Mouse (Mus musculus) liver, embryonic 13.5 days (tissue): ENCODE measurements around the gene Carns1. TPM values are rescaled to one million over a fixed set of nuclear protein-coding genes. Genes with fewer than 3 reads are reported as not detected.

Source experiments
- ATAC-seq: fragments of 200-750 bp; cut with Nextera tagmentation; 2 replicates; pipeline ENCODE4 v1.8.0; 2017; ENCODE audit warnings: low read depth, mild to moderate bottlenecking, moderate number of reproducible peaks, moderate library complexity
- DNase-seq: peaks from one replicate; pipeline ENCODE4 v3.0.0; 2022
- H3K27ac ChIP-seq: fragments of 300-500 bp; sonication (generic); 2 replicates; pipeline ENCODE4 v1.5.1; 2015; ENCODE audit warnings: moderate library complexity, mild to moderate bottlenecking, inconsistent platforms
- H3K27me3 ChIP-seq: fragments of 300-500 bp; sonication (generic); 2 replicates; pipeline ENCODE4 v1.6.1; 2015; ENCODE audit warnings: mild to moderate bottlenecking, inconsistent platforms
- H3K36me3 ChIP-seq: fragments of 300-500 bp; sonication (generic); 2 replicates; pipeline ENCODE4 v1.6.1; 2015; ENCODE audit warnings: mild to moderate bottlenecking, inconsistent platforms
- H3K4me1 ChIP-seq: fragments of 300-500 bp; sonication (generic); replicated peaks from 2 replicates; pipeline ENCODE4 v1.6.1; 2015; ENCODE audit warnings: inconsistent platforms
- H3K4me2 ChIP-seq: fragments of 300-500 bp; sonication (generic); 2 replicates; pipeline ENCODE4 v1.6.1; 2015; ENCODE audit warnings: inconsistent platforms, mild to moderate bottlenecking, moderate library complexity
- H3K4me3 ChIP-seq: fragments of 300-500 bp; sonication (generic); replicated peaks from 2 replicates; pipeline ENCODE4 v1.5.1; 2015; ENCODE audit warnings: mild to moderate bottlenecking, inconsistent platforms
- H3K9ac ChIP-seq: fragments of 300-500 bp; sonication (generic); 2 replicates; pipeline ENCODE4 v1.6.1; 2015; ENCODE audit warnings: mild to moderate bottlenecking, inconsistent platforms
- H3K9me3 ChIP-seq: fragments of 300-500 bp; sonication (generic); replicated peaks from 2 replicates; pipeline ENCODE4 v1.6.1; 2016; ENCODE audit warnings: inconsistent platforms
- WGBS: fragments of 180-500 bp; shearing (Covaris S2); methylation state at CpG from one replicate; pipeline ENCODE4 v1.1.7; 2015; ENCODE audit not compliant: insufficient replicate concordance; 5-methylcytosine and 5-hydroxymethylcytosine counted together
- polyA plus RNA-seq: library from polyadenylated mRNA; unstranded; fragments of >200 nt; fragmentation: Nextera tagmentation; extraction: Ambion mirVana; gene quantifications from 2 replicates; pipeline ENCODE4 v1.2.1, GENCODE M21; 2015

The Carns1 gene
- polyA plus RNA-seq, 1 experiment from 2014 or later = 0.43 TPM

GRCm38 (mm10) chr19:4147782-4148490 lies 27.3 kb downstream of the Carns1 start:
- WGBS = 42% methylated on average over 9 of the region's 9 CpGs
- peaks cover 29% of the 10 kb centered on the region for H3K36me3 ChIP-seq
- H3K4me3 ChIP-seq = peak overlapping the region; percentile 86
- peak overlapping the region; percentile 57 for H3K9ac ChIP-seq
- H3K27ac ChIP-seq = peak overlapping the region; percentile 45; the same call in 1 of the 2 replicates
- H3K9me3 ChIP-seq = 0 out of 2 replicates have a peak, but pooled peaks cover 4% of the 10 kb centered on the region
- DNase-seq (no peak), ATAC-seq (peak; percentile 26)
- H3K4me2 ChIP-seq = peak overlapping the region; percentile 84
- H3K4me1 ChIP-seq = peaks cover 52% of the 10 kb centered on the region
- no peaks in the 10 kb centered on the region for H3K27me3 ChIP-seq

- WGBS = 51% methylated on average over 3 of the region's 3 CpGs
- Histone ChIP-seq H3K9me3 (0 out of 2 replicates have a peak, but pooled peaks cover 4% of the 10 kb centered on the region), H3K27ac (no peak overlapping the region; the same call in 1 of the 2 replicates), H3K9ac (no peak overlapping the region), H3K4me1 (peaks cover 47% of the 10 kb centered on the region), H3K27me3 (no peaks in the 10 kb centered on the region), H3K4me3 (no peak overlapping the region), H3K36me3 (peaks cover 21% of the 10 kb centered on the region), H3K4me2 (no peak overlapping the region)
- DNase-seq (no peak), ATAC-seq (no peak)
These were observed 28.3 kb downstream of the Carns1 start for GRCm38 (mm10) chr19:4147022-4147405.

- peaks cover 18% of the 10 kb centered on the region for H3K36me3 ChIP-seq
- 62% methylated on average over 12 of the region's 12 CpGs for WGBS
- ATAC-seq (no peak), DNase-seq (no peak)
- no peaks in the 10 kb centered on the region for H3K27me3 ChIP-seq
- H3K27ac ChIP-seq = no peak overlapping the region; the same call in none of the 2 replicates
- peaks cover 47% of the 10 kb centered on the region for H3K4me1 ChIP-seq
- H3K9me3 ChIP-seq = 0 out of 2 replicates have a peak, but pooled peaks cover 4% of the 10 kb centered on the region
- H3K9ac ChIP-seq = no peak overlapping the region
- H3K4me3 ChIP-seq = no peak overlapping the region
- no peak overlapping the region for H3K4me2 ChIP-seq
These were observed 28.8 kb downstream of the Carns1 start for GRCm38 (mm10) chr19:4146366-4147021.

- Histone ChIP-seq H3K4me3 (no peak overlapping the region), H3K9me3 (0 out of 2 replicates have a peak, but pooled peaks cover 4% of the 10 kb centered on the region), H3K4me2 (no peak overlapping the region), H3K9ac (no peak overlapping the region), H3K27ac (no peak overlapping the region), H3K36me3 (peaks cover 13% of the 10 kb centered on the region), H3K4me1 (peaks cover 45% of the 10 kb centered on the region), H3K27me3 (no peaks in the 10 kb centered on the region)
- DNase-seq = no peak
- ATAC-seq = no peak
- WGBS = 86% methylated on average over 5 of the region's 5 CpGs
These were observed 29.3 kb downstream of the Carns1 start for GRCm38 (mm10) chr19:4145936-4146335.

GRCm38 (mm10) chr19:4144550-4145498 lies 30.5 kb downstream of the Carns1 start:
- no peak overlapping the region for H3K27ac ChIP-seq
- H3K9me3 ChIP-seq = 0 out of 2 replicates have a peak, but pooled peaks cover 4% of the 10 kb centered on the region
- 66% methylated on average over 16 of the region's 16 CpGs for WGBS
- H3K4me3 ChIP-seq = no peak overlapping the region
- peaks cover 34% of the 10 kb centered on the region for H3K4me1 ChIP-seq
- ATAC-seq (no peak), DNase-seq (no peak)
- peaks cover 2% of the 10 kb centered on the region for H3K36me3 ChIP-seq
- H3K27me3 ChIP-seq = 0 out of 2 replicates have a peak, but pooled peaks cover 4% of the 10 kb centered on the region
- H3K4me2 ChIP-seq = no peak overlapping the region
- H3K9ac ChIP-seq = no peak overlapping the region

- 0 out of 2 replicates have a peak, but pooled peaks cover 4% of the 10 kb centered on the region for H3K27me3 ChIP-seq
- peaks cover 29% of the 10 kb centered on the region for H3K4me1 ChIP-seq
- H3K4me2 ChIP-seq = no peak within 1 kb of the TSS
- no peak within 1 kb of the TSS for H3K4me3 ChIP-seq
- 57% methylated on average over 7 of the region's 7 CpGs for WGBS
- 0 out of 2 replicates have a peak, but pooled peaks cover 4% of the 10 kb centered on the region for H3K9me3 ChIP-seq
- no peak within 1 kb of the TSS for H3K9ac ChIP-seq
- ATAC-seq = no peak
- H3K27ac ChIP-seq = no peak within 1 kb of the TSS
- DNase-seq = no peak
- no peaks in the 10 kb centered on the region for H3K36me3 ChIP-seq
These were observed 31.5 kb downstream of the Carns1 start, which contains the start of gene Cabp4 for GRCm38 (mm10) chr19:4143759-4144268. Cabp4 (minus strand) TSS chr19:4144033.

- Histone ChIP-seq H3K4me3 (no peak overlapping the region), H3K4me2 (no peak overlapping the region), H3K36me3 (no peaks in the 10 kb centered on the region), H3K27ac (no peak overlapping the region), H3K4me1 (peaks cover 23% of the 10 kb centered on the region), H3K9ac (no peak overlapping the region), H3K27me3 (0 out of 2 replicates have a peak, but pooled peaks cover 4% of the 10 kb centered on the region), H3K9me3 (0 out of 2 replicates have a peak, but pooled peaks cover 4% of the 10 kb centered on the region)
- 76% methylated on average over 18 of the region's 18 CpGs for WGBS
- DNase-seq (no peak), ATAC-seq (no peak)
These were observed 32.7 kb downstream of the Carns1 start for GRCm38 (mm10) chr19:4142416-4143173.

GRCm38 (mm10) chr19:4140147-4140546 lies 35.1 kb downstream of the Carns1 start:
- no peak overlapping the region for H3K4me3 ChIP-seq
- H3K36me3 ChIP-seq = no peaks in the 10 kb centered on the region
- H3K27me3 ChIP-seq = peaks cover 11% of the 10 kb centered on the region; the same call in 1 of the 2 replicates
- no peak overlapping the region for H3K4me2 ChIP-seq
- WGBS = 70% methylated on average over 6 of the region's 6 CpGs
- no peak for ATAC-seq
- H3K4me1 ChIP-seq = peaks cover 21% of the 10 kb centered on the region
- H3K27ac ChIP-seq = no peak overlapping the region
- no peak overlapping the region for H3K9ac ChIP-seq
- H3K9me3 ChIP-seq = no peaks in the 10 kb centered on the region
- no peak for DNase-seq

GRCm38 (mm10) chr19:4139446-4139845 lies 35.8 kb downstream of the Carns1 start, which contains the start of gene Gpr152:
Gpr152 (plus strand) TSS chr19:4139787.
- no peak for DNase-seq
- no peak within 1 kb of the TSS for H3K4me3 ChIP-seq
- WGBS = 67% methylated on average over 2 of the region's 2 CpGs
- peaks cover 20% of the 10 kb centered on the region for H3K4me1 ChIP-seq
- no peaks in the 10 kb centered on the region for H3K9me3 ChIP-seq
- H3K4me2 ChIP-seq = no peak within 1 kb of the TSS
- H3K27ac ChIP-seq = no peak within 1 kb of the TSS
- H3K27me3 ChIP-seq = peaks cover 11% of the 10 kb centered on the region; the same call in 1 of the 2 replicates
- no peak for ATAC-seq
- 0 out of 2 replicates have a peak within 1 kb of the TSS, but pooled peaks have one; percentile 26 for H3K9ac ChIP-seq
- no peaks in the 10 kb centered on the region for H3K36me3 ChIP-seq

GRCm38 (mm10) chr19:4137913-4138312 lies 37.4 kb downstream of the Carns1 start:
- Histone ChIP-seq H3K9ac (no peak overlapping the region), H3K27ac (no peak overlapping the region), H3K9me3 (no peaks in the 10 kb centered on the region), H3K4me1 (peaks cover 25% of the 10 kb centered on the region), H3K4me2 (no peak overlapping the region), H3K27me3 (peaks cover 11% of the 10 kb centered on the region; the same call in 1 of the 2 replicates), H3K4me3 (no peak overlapping the region), H3K36me3 (peaks cover 6% of the 10 kb centered on the region)
- 65% methylated on average over 5 of the region's 5 CpGs for WGBS
- no peak for DNase-seq
- ATAC-seq = no peak
